Mouse (Mus musculus) embryonic facial prominence, embryonic 13.5 days (tissue): ENCODE measurements at regions not wholly inside any gene's neighbourhood (a gene's known extent, or its start where the extent isn't known, plus 50 kb on each side); places are given as distances from the start of the nearest gene placed in this dataset.
"Not testable (repeated sequence)": the region's sequence is repeated elsewhere in the genome, so short reads cannot be mapped to it uniquely, and the experiment has no call there.

ENCODE experiments used
- ATAC-seq: fragments of 200-750 bp; cut with Nextera tagmentation; 2 replicates; pipeline ENCODE4 v1.8.0; 2017; ENCODE audit warnings: low read depth; ENCODE audit not compliant: insufficient number of reproducible peaks, insufficient read depth, low FRiP score, low TSS enrichment
- H3K27ac ChIP-seq: fragments of 300-500 bp; sonication (generic); 2 replicates; pipeline ENCODE4 v1.5.1; 2015; ENCODE audit warnings: moderate library complexity, mild to moderate bottlenecking, inconsistent platforms
- H3K27me3 ChIP-seq: fragments of 300-500 bp; sonication (generic); 2 replicates; pipeline ENCODE4 v1.6.1; 2015; ENCODE audit warnings: mild to moderate bottlenecking, inconsistent platforms
- H3K36me3 ChIP-seq: fragments of 300-500 bp; sonication (generic); 2 replicates; pipeline ENCODE4 v1.6.1; 2015; ENCODE audit warnings: mild to moderate bottlenecking, inconsistent platforms
- H3K4me1 ChIP-seq: fragments of 300-500 bp; sonication (generic); 2 replicates; pipeline ENCODE4 v1.6.1; 2015; ENCODE audit warnings: inconsistent platforms
- H3K4me2 ChIP-seq: fragments of 300-500 bp; sonication (generic); 2 replicates; pipeline ENCODE4 v1.6.1; 2015; ENCODE audit warnings: moderate library complexity, mild to moderate bottlenecking, inconsistent platforms
- H3K4me3 ChIP-seq: fragments of 300-500 bp; sonication (generic); 2 replicates; pipeline ENCODE4 v1.5.1; 2015; ENCODE audit warnings: mild to moderate bottlenecking, inconsistent platforms
- H3K9ac ChIP-seq: fragments of 300-500 bp; sonication (generic); 2 replicates; pipeline ENCODE4 v1.6.1; 2015; ENCODE audit warnings: mild to moderate bottlenecking, inconsistent platforms
- H3K9me3 ChIP-seq: fragments of 300-500 bp; sonication (generic); 2 replicates; pipeline ENCODE4 v1.6.1; 2016; ENCODE audit warnings: inconsistent platforms
- WGBS: fragments of 180-500 bp; shearing (Covaris S2); methylation state at CpG from one replicate; pipeline ENCODE4 v1.1.7; 2015; ENCODE audit warnings: mixed read lengths; 5-methylcytosine and 5-hydroxymethylcytosine counted together

DNA sequence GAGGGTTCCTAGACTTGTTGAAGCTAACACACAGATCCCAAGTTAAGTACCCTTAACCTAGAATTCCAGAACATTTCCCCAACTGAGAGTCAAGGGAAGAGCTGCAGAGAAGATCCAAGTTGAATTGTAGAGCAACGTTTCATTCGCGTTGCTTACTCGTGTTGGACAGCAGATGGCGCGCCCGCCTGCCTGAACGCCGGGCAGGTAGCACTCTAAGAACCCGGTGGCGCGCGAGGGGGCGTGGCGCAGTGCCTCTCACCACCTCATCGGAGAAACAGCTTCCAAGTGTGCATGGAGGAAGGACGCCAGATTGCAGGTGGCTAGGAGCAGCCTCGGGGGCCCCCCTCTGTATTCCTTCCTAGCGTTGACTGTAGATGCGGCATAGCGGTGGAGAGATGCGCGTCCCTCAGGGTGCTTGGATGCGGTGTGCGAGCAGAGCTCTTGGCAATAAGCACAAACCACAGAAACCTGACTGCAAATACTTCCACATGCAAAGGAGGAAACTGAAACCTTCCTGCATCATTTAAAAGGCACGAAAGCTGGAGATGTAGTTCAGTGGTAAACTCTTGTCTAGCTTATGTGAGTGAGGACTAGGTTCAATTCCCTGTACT is 233.5 kb upstream of the Gm12887 start:
- WGBS = no CpG with 5 or more reads among the region's 26 CpGs

More for the DNA sequence above, 233.5 kb upstream of the Gm12887 start:
- H3K4me1 ChIP-seq, H3K9me3 ChIP-seq, H3K27me3 ChIP-seq, H3K4me3 ChIP-seq, H3K4me2 ChIP-seq, H3K36me3 ChIP-seq, H3K9ac ChIP-seq, H3K27ac ChIP-seq: not testable (repeated sequence)
- ATAC-seq = 0 out of 2 replicates have a peak, but pooled peaks have one; percentile 43
